20 mouse cellular contexts compared by ENCODE assay signal in genomic region chr2:5061133-5061708, GRCm38 (mm10). TPM values are rescaled to one million over a fixed set of nuclear protein-coding genes. Genes with fewer than 3 reads are reported as not detected.
DNase-seq lines count a peak whose midpoint lies in the region; ATAC-seq and TF ChIP-seq lines count a peak whose summit lies in the region.
"Had no signal": no experiment of that assay in that cellular context is flagged by ENCODE, and none has a peak within 500 bp of the region (broad histone marks: within the 10 kb centered on the region; RNA-seq: fewer than 3 reads in every experiment).

No protein-coding gene starts in this region.

- no peak for DNase-seq in hindbrain, postnatal 0 days (ENCODE audit: low spot score)
- peak; percentile 13 for DNase-seq in thymus, postnatal 0 days (ENCODE audit: low spot score)
- no peak for DNase-seq in thymus, adult 18-20 months
- DNase-seq in adipocyte (ENCODE audit: low spot score) = peak; percentile 40
- DNase-seq in kidney, postnatal 14 days = no peak
- no peak for DNase-seq in spleen, postnatal 36 days (ENCODE audit: low spot score in 2 of 2)
- DNase-seq: cerebellum, adult 2 months; cerebellum, postnatal 36 days; gastrocnemius, postnatal 25 days; kidney, adult 9 months; kidney, postnatal 36 days; left cerebral cortex, postnatal 4 days; liver, embryonic 13.5 days; lung, postnatal 10 days; right cerebral cortex, postnatal 4 days; thymus, postnatal 36 days had no signal

- H3K4me1 ChIP-seq in hindbrain, postnatal 0 days (ENCODE audit: insufficient read depth, low read length) = 0 out of 2 replicates have a peak, but pooled peaks cover 8% of the 10 kb centered on the region
- H3K4me1 ChIP-seq in hindbrain, embryonic 12.5 days = 0 out of 2 replicates have a peak, but pooled peaks cover 5% of the 10 kb centered on the region

- H3K9me3 ChIP-seq in hindbrain, postnatal 0 days (ENCODE audit: low read length) = no peaks in the 10 kb centered on the region
- H3K9me3 ChIP-seq in hindbrain, embryonic 12.5 days (replicated peaks) = no peaks in the 10 kb centered on the region
- H3K9me3 ChIP-seq: forebrain, embryonic 12.5 days; heart, embryonic 15.5 days; liver, embryonic 13.5 days had no signal

- H3K4me2 ChIP-seq in hindbrain, postnatal 0 days (ENCODE audit: low read depth, low read length) = peak overlapping the region; percentile 17
- no peak overlapping the region for H3K4me2 ChIP-seq in hindbrain, embryonic 12.5 days (replicated peaks)
- H3K4me2 ChIP-seq: forebrain, embryonic 12.5 days; heart, embryonic 15.5 days had no signal

- H3K36me3 ChIP-seq in hindbrain, postnatal 0 days (ENCODE audit: insufficient read depth, low read length) = no peaks in the 10 kb centered on the region
- no peaks in the 10 kb centered on the region for H3K36me3 ChIP-seq in hindbrain, embryonic 12.5 days
- H3K36me3 ChIP-seq: forebrain, embryonic 12.5 days; heart, embryonic 15.5 days had no signal

- ATAC-seq in hindbrain, postnatal 0 days = no peak
- no peak for ATAC-seq in hindbrain, embryonic 12.5 days (ENCODE audit: low FRiP score)

- no peak overlapping the region for H3K27ac ChIP-seq in hindbrain, postnatal 0 days
- no peak overlapping the region for H3K27ac ChIP-seq in hindbrain, embryonic 12.5 days
- H3K27ac ChIP-seq: forebrain, embryonic 12.5 days; heart, embryonic 15.5 days; left cerebral cortex, adult 2 months; liver, embryonic 13.5 days had no signal

- H3K27me3 ChIP-seq in hindbrain, postnatal 0 days (ENCODE audit: insufficient read depth, low read length) = no peaks in the 10 kb centered on the region
- peaks cover 13% of the 10 kb centered on the region; the same call in 1 of the 2 replicates for H3K27me3 ChIP-seq in hindbrain, embryonic 12.5 days
- H3K27me3 ChIP-seq: heart, embryonic 15.5 days; liver, embryonic 13.5 days had no signal

- no peak overlapping the region for H3K4me3 ChIP-seq in hindbrain, postnatal 0 days (ENCODE audit: low read length)
- H3K4me3 ChIP-seq in hindbrain, embryonic 12.5 days = no peak overlapping the region
- H3K4me3 ChIP-seq: forebrain, embryonic 12.5 days; heart, embryonic 15.5 days; left cerebral cortex, adult 2 months had no signal

- no peak for TF ChIP-seq CTCF in hindbrain, postnatal 0 days (IDR thresholded peaks at IDR 0.05; ENCODE audit: low read depth)

- no peak overlapping the region for H3K9ac ChIP-seq in hindbrain, postnatal 0 days (replicated peaks; ENCODE audit: low read length)
- no peak overlapping the region for H3K9ac ChIP-seq in hindbrain, embryonic 12.5 days
- H3K9ac ChIP-seq: forebrain, embryonic 12.5 days; heart, embryonic 15.5 days had no signal

- WGBS in hindbrain, postnatal 0 days = 85% methylated on average over 8 of the region's 8 CpGs
- 80% methylated on average over 8 of the region's 8 CpGs for WGBS in hindbrain, embryonic 12.5 days

RNA-seq across cellular contexts. Expression of gene Optn, which starts 2.6 kb away (rescaled TPM):
- total RNA-seq in hindbrain, postnatal 0 days (2014; rRNA removed) = 31.2 and 39.3 TPM in 2 replicates
- polyA plus RNA-seq in hindbrain, postnatal 0 days (2015; fragmentation: Nextera tagmentation; extraction: Ambion mirVana) = 38.3 and 39.2 TPM in 2 replicates
- 6.7 and 7.2 TPM in 2 replicates for polyA plus RNA-seq in hindbrain, embryonic 12.5 days (2016; fragmentation: Nextera tagmentation; extraction: Ambion mirVana)
- polyA plus RNA-seq in thymus, postnatal 0 days (2015; fragmentation: Nextera tagmentation; extraction: Ambion mirVana) = 3.2 and 4.0 TPM in 2 replicates

RNA-seq across cellular contexts. Expression of gene Mcm10, which starts 48.6 kb away (rescaled TPM):
- 4.9 and 7.7 TPM in 2 replicates for total RNA-seq in hindbrain, postnatal 0 days (2014; rRNA removed)
- polyA plus RNA-seq in hindbrain, postnatal 0 days (2015; fragmentation: Nextera tagmentation; extraction: Ambion mirVana) = 3.9 and 4.8 TPM in 2 replicates
- polyA plus RNA-seq in hindbrain, embryonic 12.5 days (2016; fragmentation: Nextera tagmentation; extraction: Ambion mirVana) = 19.8 and 23.1 TPM in 2 replicates
- 31.0 and 35.5 TPM in 2 replicates for polyA plus RNA-seq in thymus, postnatal 0 days (2015; fragmentation: Nextera tagmentation; extraction: Ambion mirVana)

Comparison
In these comparisons a context has a peak if more than half of its experiments do, and no peak if none do; other contexts are left out.
1. DNase-seq: peak in thymus, postnatal 0 days (single experiment) and adipocyte (single experiment); none in hindbrain, postnatal 0 days (single experiment), thymus, adult 18-20 months (0 of 2), kidney, postnatal 14 days (single experiment) and spleen, postnatal 36 days (0 of 2).